Mouse (Mus musculus) heart, embryonic 11.5 days (tissue): ENCODE measurements around the gene Cby3. TPM values are rescaled to one million over a fixed set of nuclear protein-coding genes. Genes with fewer than 3 reads are reported as not detected.
"Not testable (repeated sequence)": the region's sequence is repeated elsewhere in the genome, so short reads cannot be mapped to it uniquely, and the experiment has no call there.

ENCODE experiments used
- ATAC-seq: fragments of 200-750 bp; cut with Nextera tagmentation; replicated peaks from 2 replicates; pipeline ENCODE4 v1.8.0; 2017; ENCODE audit warnings: moderate library complexity; ENCODE audit not compliant: insufficient number of reproducible peaks, low FRiP score, low TSS enrichment
- H3K27ac ChIP-seq: fragments of 300-500 bp; sonication (generic); 2 replicates; pipeline ENCODE4 v1.5.1; 2014; ENCODE audit warnings: mild to moderate bottlenecking, low read depth, low read length
- H3K27me3 ChIP-seq: fragments of 300-500 bp; sonication (generic); 2 replicates; pipeline ENCODE4 v1.6.1; 2014; ENCODE audit warnings: mild to moderate bottlenecking, low read length, mixed read lengths; ENCODE audit not compliant: control insufficient read depth, insufficient read depth
- H3K36me3 ChIP-seq: fragments of 300-500 bp; sonication (generic); 2 replicates; pipeline ENCODE4 v1.6.1; 2014; ENCODE audit warnings: mild to moderate bottlenecking, low read length, moderate library complexity, mixed read lengths; ENCODE audit not compliant: control insufficient read depth, insufficient read depth
- H3K4me1 ChIP-seq: fragments of 300-500 bp; sonication (generic); 2 replicates; pipeline ENCODE4 v1.6.1; 2014; ENCODE audit warnings: low read length; ENCODE audit not compliant: control insufficient read depth, insufficient read depth
- H3K4me2 ChIP-seq: fragments of 300-500 bp; sonication (generic); 2 replicates; pipeline ENCODE4 v1.6.1; 2014; ENCODE audit warnings: mild to moderate bottlenecking, moderate library complexity
- H3K4me3 ChIP-seq: fragments of 300-500 bp; sonication (generic); 2 replicates; pipeline ENCODE4 v1.5.1; 2014; ENCODE audit warnings: low read depth, low read length
- H3K9ac ChIP-seq: fragments of 300-500 bp; sonication (generic); 2 replicates; pipeline ENCODE4 v1.6.1; 2014; ENCODE audit warnings: mild to moderate bottlenecking, low read depth, low read length, moderate library complexity
- H3K9me3 ChIP-seq: fragments of 300-500 bp; sonication (generic); replicated peaks from 2 replicates; pipeline ENCODE4 v1.6.1; 2016; ENCODE audit warnings: low read length; ENCODE audit not compliant: control insufficient read depth
- WGBS: fragments of 180-500 bp; shearing (Covaris S2); extraction: QIAGEN DNeasy Blood & Tissue Kit; methylation state at CpG from one replicate; pipeline ENCODE4 v1.1.7; 2014; ENCODE audit not compliant: insufficient replicate concordance; 5-methylcytosine and 5-hydroxymethylcytosine counted together
- polyA plus RNA-seq: library from polyadenylated mRNA; unstranded; fragments of >200 nt; fragmentation: Nextera tagmentation; extraction: Ambion mirVana; gene quantifications from 2 replicates; pipeline ENCODE4 v1.2.1, GENCODE M21; 2014

Cby3 gene
- not detected in 2 replicates for polyA plus RNA-seq

GRCm38 (mm10) chr11:50354162-50354561 lies at the start of gene Cby3:
Gene Cby3 (plus strand): TSS chr11:50354462.
- Histone ChIP-seq H3K27ac (no peak within 1 kb of the TSS), H3K36me3 (no peaks in the 10 kb centered on the region), H3K4me3 (no peak within 1 kb of the TSS), H3K4me1 (0 out of 2 replicates have a peak, but pooled peaks cover 2% of the 10 kb centered on the region), H3K4me2 (no peak within 1 kb of the TSS), H3K9me3 (no peaks in the 10 kb centered on the region), H3K27me3 (peaks cover 9% of the 10 kb centered on the region; the same call in 1 of the 2 replicates), H3K9ac (no peak within 1 kb of the TSS)
- no peak for ATAC-seq

DNA sequence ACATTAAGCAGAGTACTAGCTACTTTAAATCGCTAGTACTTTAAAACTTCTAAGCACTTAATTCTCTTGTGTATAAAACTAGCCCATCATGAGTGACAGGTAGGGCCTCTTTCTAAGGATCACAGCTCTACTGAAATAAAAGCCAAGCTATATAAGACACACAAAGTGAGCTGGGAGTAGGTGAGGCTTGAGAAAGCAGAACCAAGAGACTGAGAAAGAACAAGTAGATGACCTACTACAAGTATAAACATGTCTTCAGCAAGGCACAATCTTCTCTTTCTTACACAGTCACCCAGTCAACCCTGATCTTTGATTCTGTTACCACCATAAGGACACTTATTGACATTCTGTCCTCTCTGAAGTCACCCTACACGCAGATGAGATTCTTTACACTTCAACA lies 41.5 kb upstream of the Cby3 start:
- Histone ChIP-seq H3K9ac (no peak overlapping the region), H3K27me3 (no peaks in the 10 kb centered on the region), H3K36me3 (no peaks in the 10 kb centered on the region), H3K4me3 (no peak overlapping the region), H3K4me2 (no peak overlapping the region), H3K9me3 (no peaks in the 10 kb centered on the region), H3K27ac (no peak overlapping the region), H3K4me1 (peaks cover 2% of the 10 kb centered on the region; the same call in 1 of the 2 replicates)
- WGBS: 84% methylated on average over 2 of the region's 2 CpGs
- no peak for ATAC-seq

GRCm38 (mm10) chr11:50319343-50319742 lies 34.9 kb upstream of the Cby3 start:
- not testable (repeated sequence) for H3K27ac ChIP-seq, H3K9ac ChIP-seq, H3K9me3 ChIP-seq, H3K36me3 ChIP-seq, H3K4me3 ChIP-seq, H3K4me2 ChIP-seq, H3K27me3 ChIP-seq, ATAC-seq
- H3K4me1 ChIP-seq: peaks cover 23% of the 10 kb centered on the region
- WGBS: 82% methylated on average over 4 of the region's 4 CpGs

GRCm38 (mm10) chr11:50321239-50321638 lies 33.0 kb upstream of the Cby3 start:
- Histone ChIP-seq H3K4me2 (no peak overlapping the region), H3K27ac (no peak overlapping the region), H3K36me3 (no peaks in the 10 kb centered on the region), H3K27me3 (no peaks in the 10 kb centered on the region), H3K9me3 (no peaks in the 10 kb centered on the region), H3K4me1 (peaks cover 23% of the 10 kb centered on the region), H3K9ac (no peak overlapping the region), H3K4me3 (no peak overlapping the region)
- no peak for ATAC-seq
- WGBS: 92% methylated on average over 6 of the region's 6 CpGs

DNA sequence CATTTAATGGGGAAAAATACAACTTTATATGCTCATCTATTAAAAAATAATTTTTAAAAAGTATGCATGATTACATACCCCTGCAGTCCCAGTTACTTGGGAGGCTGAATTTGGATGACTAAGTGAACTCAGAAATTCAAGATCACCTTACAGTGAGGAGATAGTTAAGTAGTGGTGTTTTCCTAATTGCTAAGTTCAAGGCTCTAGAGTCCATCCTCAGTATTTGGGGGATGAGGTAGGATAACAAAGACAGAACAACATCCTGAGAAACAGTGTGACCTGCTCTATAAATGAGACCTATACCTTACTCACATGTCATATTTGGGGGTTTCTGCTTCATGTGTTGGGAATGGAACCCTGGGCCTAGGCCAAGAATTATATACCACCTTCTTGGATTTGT lies 31.9 kb upstream of the Cby3 start:
- Histone ChIP-seq H3K9ac (no peak overlapping the region), H3K36me3 (no peaks in the 10 kb centered on the region), H3K4me3 (no peak overlapping the region), H3K4me1 (peaks cover 23% of the 10 kb centered on the region), H3K27me3 (no peaks in the 10 kb centered on the region), H3K4me2 (no peak overlapping the region), H3K9me3 (no peaks in the 10 kb centered on the region), H3K27ac (no peak overlapping the region)
- no peak for ATAC-seq

DNA sequence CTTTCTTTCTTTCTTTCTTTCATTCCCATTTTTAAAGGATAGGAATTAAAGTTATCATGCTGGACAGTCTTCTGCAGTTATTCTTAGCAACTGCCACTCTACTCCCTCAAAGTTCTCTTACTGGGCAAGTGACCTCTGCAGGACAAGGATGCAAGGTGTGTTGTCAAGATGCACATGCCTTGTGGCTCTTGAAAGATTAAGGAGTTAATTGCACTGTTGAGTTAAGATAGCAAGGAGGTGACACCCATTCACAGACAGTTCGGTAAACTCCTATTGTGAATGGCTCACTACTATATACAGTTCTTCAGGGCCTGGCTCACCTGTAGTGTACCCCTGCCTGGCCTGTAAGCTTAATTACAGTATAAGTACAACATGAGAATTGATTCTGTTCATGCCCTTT lies 30.4 kb upstream of the Cby3 start:
- peak overlapping the region; percentile 92 for H3K4me2 ChIP-seq
- peaks cover 23% of the 10 kb centered on the region for H3K4me1 ChIP-seq
- peak overlapping the region; percentile 97 for H3K4me3 ChIP-seq
- no peak for ATAC-seq
- peaks cover 5% of the 10 kb centered on the region for H3K36me3 ChIP-seq
- H3K27me3 ChIP-seq: no peaks in the 10 kb centered on the region
- 6% methylated on average over 1 of the region's 1 CpGs for WGBS
- H3K9me3 ChIP-seq: no peaks in the 10 kb centered on the region
- H3K9ac ChIP-seq: peak overlapping the region; percentile 99
- H3K27ac ChIP-seq: peak overlapping the region; percentile 35; the same call in 1 of the 2 replicates

- Histone ChIP-seq H3K4me3 (peak overlapping the region; percentile 97), H3K9me3 (no peaks in the 10 kb centered on the region), H3K4me2 (peak overlapping the region; percentile 92), H3K27ac (peak overlapping the region; percentile 94), H3K36me3 (peaks cover 5% of the 10 kb centered on the region), H3K9ac (peak overlapping the region; percentile 99), H3K4me1 (peaks cover 23% of the 10 kb centered on the region), H3K27me3 (no peaks in the 10 kb centered on the region)
- peak; percentile 66 for ATAC-seq
- WGBS: 1% methylated on average over 34 of the region's 34 CpGs
These were observed 29.4 kb upstream of the Cby3 start for GRCm38 (mm10) chr11:50324751-50325471.

- WGBS: under 1% methylated on average over 64 of the region's 64 CpGs
- Histone ChIP-seq H3K4me2 (peak within 1 kb of the TSS; percentile 92), H3K27me3 (no peaks in the 10 kb centered on the region), H3K9ac (peak within 1 kb of the TSS; percentile 99), H3K36me3 (peaks cover 5% of the 10 kb centered on the region), H3K27ac (peak within 1 kb of the TSS; percentile 94), H3K9me3 (no peaks in the 10 kb centered on the region), H3K4me3 (peak within 1 kb of the TSS; percentile 97), H3K4me1 (peaks cover 23% of the 10 kb centered on the region)
- ATAC-seq: peak; percentile 95
These were observed 28.6 kb upstream of the Cby3 start, which contains the start of gene Canx for GRCm38 (mm10) chr11:50325496-50326301. Gene Canx (minus strand): TSS chr11:50325673.
